Mouse (Mus musculus) midbrain, embryonic 11.5 days (tissue): Measurements from ENCODE around the gene Gm10337. TPM values are rescaled to one million over a fixed set of nuclear protein-coding genes. Genes with fewer than 3 reads are reported as not detected.

Experiments used
- ATAC-seq: fragments of 200-750 bp; cut with Nextera tagmentation; 2 replicates; pipeline ENCODE4 v1.8.0; 2017; ENCODE audit warnings: moderate TSS enrichment, moderate library complexity; ENCODE audit not compliant: low FRiP score
- DNase-seq: peaks from one replicate; pipeline ENCODE4 v3.0.0; 2015; ENCODE audit warnings: low spot score; ENCODE audit errors: missing footprints
- H3K27ac ChIP-seq: fragments of 300-500 bp; sonication (generic); 2 replicates; pipeline ENCODE4 v1.5.1; 2014; ENCODE audit warnings: low read depth, low read length
- H3K27me3 ChIP-seq: fragments of 300-500 bp; sonication (generic); 2 replicates; pipeline ENCODE4 v1.6.1; 2014; ENCODE audit warnings: mild to moderate bottlenecking, low read length, moderate library complexity, mixed read lengths; ENCODE audit not compliant: control insufficient read depth, insufficient read depth
- H3K36me3 ChIP-seq: fragments of 300-500 bp; sonication (generic); 2 replicates; pipeline ENCODE4 v1.6.1; 2014; ENCODE audit warnings: mild to moderate bottlenecking, low read length, moderate library complexity, mixed read lengths; ENCODE audit not compliant: control insufficient read depth, insufficient read depth
- H3K4me1 ChIP-seq: fragments of 300-500 bp; sonication (generic); 2 replicates; pipeline ENCODE4 v1.6.1; 2014; ENCODE audit warnings: low read length; ENCODE audit not compliant: control insufficient read depth, insufficient read depth
- H3K4me2 ChIP-seq: fragments of 300-500 bp; sonication (generic); 2 replicates; pipeline ENCODE4 v1.6.1; 2014; ENCODE audit warnings: mild to moderate bottlenecking, moderate library complexity
- H3K4me3 ChIP-seq: fragments of 300-500 bp; sonication (generic); 2 replicates; pipeline ENCODE4 v1.5.1; 2014; ENCODE audit warnings: low read depth, low read length
- H3K9ac ChIP-seq: fragments of 300-500 bp; sonication (generic); 2 replicates; pipeline ENCODE4 v1.6.1; 2014; ENCODE audit warnings: low read length
- H3K9me3 ChIP-seq: fragments of 300-500 bp; sonication (generic); 2 replicates; pipeline ENCODE4 v1.6.1; 2016; ENCODE audit warnings: low read length; ENCODE audit not compliant: control insufficient read depth
- WGBS: fragments of 180-500 bp; shearing (Covaris S2); extraction: QIAGEN DNeasy Blood & Tissue Kit; methylation state at CpG from one replicate; pipeline ENCODE4 v1.1.7; 2014; 5-methylcytosine and 5-hydroxymethylcytosine counted together
- polyA plus RNA-seq: library from polyadenylated mRNA; unstranded; fragments of >200 nt; fragmentation: Nextera tagmentation; extraction: Ambion mirVana; gene quantifications from 2 replicates; pipeline ENCODE4 v1.2.1, GENCODE M21; 2014

Gene Gm10337
- polyA plus RNA-seq, result 6.7 TPM in 1 of 2 replicates, not detected in the other

- Histone ChIP-seq H3K4me1 (no peaks in the 10 kb centered on the region), H3K4me2 (no peak within 1 kb of the TSS), H3K27ac (no peak within 1 kb of the TSS; the same call in 1 of the 2 replicates), H3K9ac (no peak within 1 kb of the TSS), H3K9me3 (no peaks in the 10 kb centered on the region), H3K4me3 (no peak within 1 kb of the TSS), H3K27me3 (no peaks in the 10 kb centered on the region), H3K36me3 (peaks cover 36% of the 10 kb centered on the region)
- peak; percentile 86 for DNase-seq
- no peak for ATAC-seq
- 92% methylated on average over 1 of the region's 1 CpGs for WGBS
Measured at GRCm38 (mm10) chr15:102503447-102503846, at the start of gene Gm10337. Gene Gm10337 (plus strand): TSS chr15:102503722.

DNA sequence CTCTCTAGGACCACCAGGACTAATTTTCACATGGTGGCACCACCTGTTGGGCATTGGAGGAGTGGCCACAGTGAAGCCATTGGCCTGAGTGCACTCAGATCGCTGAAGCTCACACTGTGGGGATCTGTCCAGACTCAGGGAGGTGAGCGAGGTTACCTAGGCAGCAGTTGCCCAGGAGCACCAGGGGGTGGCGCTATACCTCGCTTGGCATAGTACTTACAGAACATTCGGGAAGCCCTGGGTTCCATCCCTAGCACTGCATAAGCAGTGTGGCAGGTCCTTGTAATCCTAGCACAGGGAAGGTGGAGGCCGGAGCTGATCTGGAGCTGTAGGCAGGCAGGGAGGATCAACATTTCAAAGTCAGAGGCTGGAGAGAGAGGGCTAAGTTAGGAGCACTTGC is 47.5 kb upstream of the Gm10337 start:
- H3K27me3 ChIP-seq, result no peaks in the 10 kb centered on the region
- no peak overlapping the region for H3K4me3 ChIP-seq
- H3K4me2 ChIP-seq, result no peak overlapping the region
- H3K4me1 ChIP-seq, result peaks cover 6% of the 10 kb centered on the region; the same call in 1 of the 2 replicates
- H3K9ac ChIP-seq, result no peak overlapping the region
- ATAC-seq, result no peak
- 37% methylated on average over 6 of the region's 6 CpGs for WGBS
- no peak for DNase-seq
- no peak overlapping the region for H3K27ac ChIP-seq
- no peaks in the 10 kb centered on the region for H3K9me3 ChIP-seq
- H3K36me3 ChIP-seq, result no peaks in the 10 kb centered on the region

DNA sequence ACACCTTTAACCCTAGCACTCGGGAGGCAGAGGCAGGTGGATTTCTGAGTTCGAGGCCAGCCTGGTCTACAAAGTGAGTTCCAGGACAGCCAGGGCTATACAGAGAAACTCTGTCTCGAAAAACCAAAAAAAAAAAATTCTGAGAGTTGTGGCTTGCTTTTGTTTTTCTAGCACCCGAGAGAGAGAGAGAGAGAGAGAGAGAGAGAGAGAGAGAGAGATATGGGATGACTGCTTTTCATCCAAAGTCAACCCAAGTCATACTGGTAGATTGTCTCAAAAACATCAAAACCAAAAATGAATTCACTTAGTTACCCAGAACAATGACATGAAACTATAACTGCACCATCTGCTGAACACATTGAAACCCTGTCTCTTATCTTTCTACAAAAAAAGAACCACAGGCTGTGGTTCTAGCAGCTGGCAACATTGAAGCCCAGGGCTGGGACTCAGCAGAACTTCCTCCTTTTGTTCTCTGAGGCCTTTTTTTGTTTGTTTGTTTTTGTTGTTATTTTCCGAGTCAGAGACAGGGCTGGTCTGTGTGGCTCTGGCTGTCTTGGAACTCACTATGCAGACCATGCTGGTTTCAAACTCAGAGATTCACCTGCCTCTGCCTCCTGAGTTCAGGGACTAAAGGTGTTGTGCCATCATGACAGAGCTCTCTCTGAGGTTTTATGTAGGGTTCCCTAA is 45.3 kb upstream of the Gm10337 start:
- no peak overlapping the region for H3K27ac ChIP-seq
- H3K4me1 ChIP-seq, result peaks cover 6% of the 10 kb centered on the region; the same call in 1 of the 2 replicates
- no peaks in the 10 kb centered on the region for H3K27me3 ChIP-seq
- H3K9me3 ChIP-seq, result no peaks in the 10 kb centered on the region
- no peak for ATAC-seq
- no peak for DNase-seq
- peak overlapping the region; percentile 59; the same call in 1 of the 2 replicates for H3K9ac ChIP-seq
- 75% methylated on average over 5 of the region's 5 CpGs for WGBS
- no peaks in the 10 kb centered on the region for H3K36me3 ChIP-seq
- H3K4me3 ChIP-seq, result peak overlapping the region; percentile 39; the same call in 1 of the 2 replicates
- H3K4me2 ChIP-seq, result peak overlapping the region; percentile 52

GRCm38 (mm10) chr15:102458904-102459317 is 44.6 kb upstream of the Gm10337 start, which contains the start of gene Prr13:
Gene Prr13 (plus strand): TSS chr15:102459028.
- Histone ChIP-seq H3K9ac (peak within 1 kb of the TSS; percentile 59), H3K36me3 (no peaks in the 10 kb centered on the region), H3K4me2 (peak within 1 kb of the TSS; percentile 52), H3K9me3 (no peaks in the 10 kb centered on the region), H3K4me1 (peaks cover 6% of the 10 kb centered on the region; the same call in 1 of the 2 replicates), H3K27ac (no peak within 1 kb of the TSS; the same call in 1 of the 2 replicates), H3K27me3 (no peaks in the 10 kb centered on the region), H3K4me3 (peak within 1 kb of the TSS; percentile 39)
- WGBS, result under 1% methylated on average over 19 of the region's 19 CpGs
- ATAC-seq, result peak; percentile 88
- peak; percentile 98 for DNase-seq

DNA sequence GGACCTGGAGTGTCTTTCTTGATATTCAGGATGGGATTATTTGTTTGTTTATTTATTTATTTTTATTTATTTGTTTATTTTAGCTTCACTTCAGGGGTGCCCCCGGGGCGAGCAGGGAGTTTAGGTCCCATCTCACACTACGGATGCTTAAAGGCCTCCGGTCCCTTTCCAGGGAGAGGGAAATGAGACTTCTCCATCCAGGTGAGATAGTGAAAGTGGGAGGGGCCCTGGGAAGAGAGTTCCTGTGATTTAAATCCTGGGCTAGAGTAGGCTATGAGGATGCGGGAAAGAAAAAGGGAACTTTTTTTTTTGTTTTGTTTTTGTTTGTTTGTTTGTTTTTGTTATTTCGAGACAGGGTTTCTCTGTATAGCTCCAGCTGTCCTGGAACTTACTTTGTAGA is 44.1 kb upstream of the Gm10337 start:
- DNase-seq, result no peak
- Histone ChIP-seq H3K27ac (no peak overlapping the region), H3K9me3 (no peaks in the 10 kb centered on the region), H3K36me3 (no peaks in the 10 kb centered on the region), H3K27me3 (no peaks in the 10 kb centered on the region), H3K4me2 (peak overlapping the region; percentile 52), H3K9ac (peak overlapping the region; percentile 59), H3K4me3 (peak overlapping the region; percentile 39), H3K4me1 (peaks cover 6% of the 10 kb centered on the region; the same call in 1 of the 2 replicates)
- 33% methylated on average over 6 of the region's 6 CpGs for WGBS
- no peak for ATAC-seq

GRCm38 (mm10) chr15:102459847-102460246 is 43.7 kb upstream of the Gm10337 start:
- ATAC-seq, result no peak
- Histone ChIP-seq H3K9me3 (no peaks in the 10 kb centered on the region), H3K4me3 (no peak overlapping the region), H3K27ac (no peak overlapping the region), H3K36me3 (no peaks in the 10 kb centered on the region), H3K4me1 (peaks cover 6% of the 10 kb centered on the region; the same call in 1 of the 2 replicates), H3K27me3 (no peaks in the 10 kb centered on the region), H3K4me2 (peak overlapping the region; percentile 52), H3K9ac (no peak overlapping the region)
- no peak for DNase-seq
- 73% methylated on average over 5 of the region's 5 CpGs for WGBS

- H3K9me3 ChIP-seq, result no peaks in the 10 kb centered on the region
- peaks cover 6% of the 10 kb centered on the region; the same call in 1 of the 2 replicates for H3K4me1 ChIP-seq
- H3K4me3 ChIP-seq, result no peak overlapping the region
- ATAC-seq, result no peak
- no peaks in the 10 kb centered on the region for H3K36me3 ChIP-seq
- no peaks in the 10 kb centered on the region for H3K27me3 ChIP-seq
- no peak overlapping the region for H3K9ac ChIP-seq
- WGBS, result 80% methylated on average over 12 of the region's 12 CpGs
- H3K27ac ChIP-seq, result no peak overlapping the region
- DNase-seq, result no peak
- H3K4me2 ChIP-seq, result no peak overlapping the region
Measured at GRCm38 (mm10) chr15:102460409-102460808, 43.1 kb upstream of the Gm10337 start.

GRCm38 (mm10) chr15:102460971-102461370 is 42.6 kb upstream of the Gm10337 start:
- no peaks in the 10 kb centered on the region for H3K36me3 ChIP-seq
- H3K4me2 ChIP-seq, result no peak overlapping the region
- no peaks in the 10 kb centered on the region for H3K27me3 ChIP-seq
- H3K9me3 ChIP-seq, result no peaks in the 10 kb centered on the region
- no peak overlapping the region for H3K27ac ChIP-seq
- WGBS, result 79% methylated on average over 4 of the region's 4 CpGs
- peaks cover 6% of the 10 kb centered on the region; the same call in 1 of the 2 replicates for H3K4me1 ChIP-seq
- no peak overlapping the region for H3K4me3 ChIP-seq
- ATAC-seq (no peak), DNase-seq (no peak)
- no peak overlapping the region for H3K9ac ChIP-seq

DNA sequence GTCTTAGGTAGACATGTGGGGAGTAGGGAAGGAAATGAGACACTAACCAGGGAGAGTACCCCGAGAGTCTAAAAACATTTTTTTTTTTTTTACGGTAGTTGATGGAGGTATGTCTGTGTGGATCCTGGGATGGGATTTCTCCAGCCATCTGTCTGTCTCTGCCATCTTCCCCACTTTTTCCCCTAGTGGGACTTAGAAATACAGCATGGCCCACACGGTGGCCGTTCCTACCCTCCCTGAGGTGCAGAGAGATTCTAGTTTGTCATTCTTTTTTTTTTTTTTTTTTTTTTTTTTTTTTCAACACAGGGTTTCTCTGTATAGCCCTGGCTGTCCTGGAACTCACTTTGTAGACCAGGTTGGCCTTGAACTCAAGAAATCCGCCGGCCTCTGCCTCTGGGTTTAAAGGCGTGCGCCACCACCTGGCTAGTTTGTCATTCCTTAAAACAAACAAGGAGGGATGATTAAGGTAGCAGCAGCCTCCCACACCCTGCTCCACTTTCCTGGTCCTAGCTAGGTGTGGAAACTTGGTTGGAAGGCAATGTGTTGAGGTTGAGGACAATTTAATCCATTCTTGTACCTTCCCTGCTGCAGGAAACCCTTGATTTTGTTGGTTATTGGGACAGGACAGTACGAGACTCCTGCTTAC is 42.0 kb upstream of the Gm10337 start:
- WGBS, result 87% methylated on average over 9 of the region's 9 CpGs
- no peak for ATAC-seq
- peaks cover 6% of the 10 kb centered on the region; the same call in 1 of the 2 replicates for H3K4me1 ChIP-seq

More for the DNA sequence above, 42.0 kb upstream of the Gm10337 start:
- Histone ChIP-seq H3K36me3 (no peaks in the 10 kb centered on the region), H3K27me3 (no peaks in the 10 kb centered on the region), H3K9me3 (no peaks in the 10 kb centered on the region), H3K4me2 (no peak overlapping the region), H3K9ac (no peak overlapping the region), H3K4me3 (no peak overlapping the region), H3K27ac (no peak overlapping the region)
- DNase-seq, result no peak
